Comparison of ENCODE assay signal across 21 mouse cellular contexts in genomic region chr1:55182392-55182791, GRCm38 (mm10).
"Had no signal": no experiment of that assay in that cellular context is flagged by ENCODE, and none has a peak within 500 bp of the region (broad histone marks: within the 10 kb centered on the region; RNA-seq: fewer than 3 reads in every experiment).

No protein-coding gene starts in this region.

- H3K4me3 ChIP-seq: left cerebral cortex, adult 2 months; limb, embryonic 13.5 days; liver, embryonic 12.5 days; liver, embryonic 15.5 days; midbrain, embryonic 12.5 days; midbrain, embryonic 15.5 days; neural tube, embryonic 12.5 days; neural tube, embryonic 15.5 days had no signal

- H3K4me1 ChIP-seq: limb, embryonic 13.5 days; liver, embryonic 15.5 days; midbrain, embryonic 15.5 days; neural tube, embryonic 12.5 days; neural tube, embryonic 15.5 days had no signal

- DNase-seq: kidney, adult 18-20 months; kidney, postnatal 25 days; layer of hippocampus, postnatal 36 days; liver; lung, adult 18-20 months; lung, postnatal 14 days; retina, postnatal 1 day; right cerebral cortex, postnatal 25 days; spleen, adult 18-20 months; thymus, adult 18-20 months; thymus, postnatal 36 days had no signal

- H3K9ac ChIP-seq: limb, embryonic 13.5 days; liver, embryonic 12.5 days; liver, embryonic 15.5 days; midbrain, embryonic 12.5 days; midbrain, embryonic 15.5 days; neural tube, embryonic 12.5 days; neural tube, embryonic 15.5 days had no signal

- H3K27me3 ChIP-seq: limb, embryonic 13.5 days; liver, embryonic 12.5 days; liver, embryonic 15.5 days; midbrain, embryonic 12.5 days; midbrain, embryonic 15.5 days; neural tube, embryonic 12.5 days; neural tube, embryonic 15.5 days had no signal

- H3K27ac ChIP-seq: kidney, postnatal 0 days; left cerebral cortex, adult 2 months; limb, embryonic 13.5 days; liver, embryonic 12.5 days; liver, embryonic 15.5 days; macrophage; midbrain, embryonic 12.5 days; midbrain, embryonic 15.5 days; neural tube, embryonic 12.5 days; neural tube, embryonic 15.5 days had no signal

- H3K9me3 ChIP-seq: midbrain, embryonic 15.5 days; neural tube, embryonic 15.5 days had no signal

- H3K36me3 ChIP-seq: liver, embryonic 15.5 days; midbrain, embryonic 12.5 days; midbrain, embryonic 15.5 days had no signal

- ATAC-seq: liver, embryonic 12.5 days; midbrain, embryonic 15.5 days had no signal

- H3K4me2 ChIP-seq: limb, embryonic 13.5 days; liver, embryonic 12.5 days; liver, embryonic 15.5 days; midbrain, embryonic 12.5 days; midbrain, embryonic 15.5 days; neural tube, embryonic 12.5 days; neural tube, embryonic 15.5 days had no signal
